Mouse (Mus musculus): ENCODE results near the gene Il4ra.
A peak's percentile ranks its signal among the peaks of the same experiment; 100 is the strongest.

The Il4ra gene

GRCm38 (mm10) chr7:125551766-125552709 lies at the start of gene Il4ra:
TSS of gene Il4ra (plus strand) at chr7:125552120.
- DNase-seq, result peak; percentile 35

DNA sequence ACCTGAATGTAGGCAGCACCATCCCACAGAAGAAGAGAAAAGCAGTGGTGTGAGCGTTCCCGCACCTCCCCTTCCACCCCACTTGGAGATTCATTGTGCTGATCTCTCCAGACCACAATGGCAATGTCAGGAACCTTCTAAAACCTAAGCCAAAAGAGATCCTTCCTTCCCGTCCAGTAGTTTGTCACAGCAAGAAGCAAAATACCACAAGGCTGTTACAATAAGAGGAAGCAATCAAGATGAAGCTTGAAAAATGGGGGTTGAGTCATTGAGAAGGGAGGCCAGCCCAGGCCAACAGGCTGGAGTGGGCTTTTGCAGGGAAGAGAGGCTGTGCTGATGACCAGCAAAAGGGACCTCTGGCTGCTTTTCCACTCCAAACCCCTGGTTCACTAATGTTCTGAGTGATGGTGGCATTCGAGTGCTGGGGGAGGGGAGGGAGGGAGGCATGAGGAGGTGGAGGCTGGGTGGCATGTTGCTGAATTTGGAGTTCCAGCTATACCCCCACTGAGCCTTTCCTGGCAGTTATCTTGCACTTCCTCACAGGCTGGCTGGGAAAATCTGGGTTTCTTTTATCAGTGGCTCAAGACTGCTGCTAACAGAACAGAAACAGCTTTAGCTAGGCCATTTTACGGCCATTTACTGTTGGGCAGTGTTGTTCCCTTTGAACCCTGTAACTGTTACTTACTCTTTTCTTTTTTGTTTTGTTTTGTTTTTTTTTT lies 48.4 kb upstream of the Il4ra start:
- no peak for DNase-seq

- DNase-seq, result no peak
Observed at GRCm38 (mm10) chr7:125504618-125505017, 47.3 kb upstream of the Il4ra start.

DNA sequence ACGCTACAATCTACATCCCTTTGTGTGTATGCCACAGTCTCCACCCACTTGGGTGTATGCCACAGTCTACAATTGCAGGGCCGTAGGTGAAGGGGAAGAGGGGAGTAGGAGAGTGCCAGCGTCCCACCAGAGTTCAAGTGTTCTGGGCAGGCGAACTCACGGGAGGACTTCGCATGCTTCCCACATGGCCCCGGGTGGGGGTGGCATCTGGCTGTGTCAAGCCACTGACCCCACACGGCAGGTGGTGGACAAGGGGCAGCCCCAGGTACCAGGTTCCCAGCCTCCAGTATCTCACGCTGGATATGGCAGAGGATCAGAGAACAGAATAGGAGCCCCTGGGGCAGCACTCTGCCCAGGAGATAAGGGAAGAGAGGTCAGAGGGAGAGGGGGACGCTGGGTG lies 46.4 kb upstream of the Il4ra start:
- no peak for DNase-seq

GRCm38 (mm10) chr7:125507279-125507678 lies 44.6 kb upstream of the Il4ra start:
- DNase-seq, result no peak

DNA sequence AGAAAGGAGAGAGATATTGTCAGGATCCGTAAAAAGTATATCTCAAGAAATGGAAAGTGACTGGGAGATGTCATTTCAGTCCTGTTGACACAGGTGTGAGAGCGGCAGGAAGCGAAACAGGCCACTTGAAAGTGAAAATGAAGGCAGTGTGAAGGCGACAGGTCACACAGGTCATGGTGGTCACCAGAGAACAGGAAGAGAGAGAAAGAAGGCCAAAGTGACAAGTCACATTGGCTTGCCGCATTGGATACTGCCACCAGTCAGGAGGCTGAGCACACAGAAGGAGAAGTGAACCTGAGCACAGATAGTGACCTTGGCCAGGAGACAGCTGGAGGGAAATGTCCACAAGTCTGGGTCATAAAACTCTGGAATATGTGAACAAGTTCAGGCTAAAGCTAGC lies 40.5 kb upstream of the Il4ra start:
- no peak for DNase-seq

DNA sequence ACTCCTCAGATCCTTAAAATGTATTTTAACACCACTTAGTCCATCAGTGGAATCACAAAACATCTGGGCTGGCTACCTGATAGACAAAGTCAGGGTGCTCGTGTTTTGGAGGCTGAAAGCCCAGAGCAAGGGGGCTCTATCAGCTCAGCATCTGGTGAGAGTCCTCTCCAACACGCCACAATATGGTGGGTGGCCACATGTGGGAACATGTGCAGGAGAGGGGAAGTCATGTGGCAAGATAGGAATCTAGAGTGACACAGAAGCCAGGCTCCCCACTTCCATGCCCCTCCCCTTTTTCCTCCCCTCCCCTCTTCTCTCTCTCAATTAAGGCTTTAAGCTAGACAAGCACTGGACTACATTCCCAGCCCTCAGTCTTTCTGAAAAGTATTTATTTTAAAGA lies 40.1 kb upstream of the Il4ra start:
- no peak for DNase-seq

DNA sequence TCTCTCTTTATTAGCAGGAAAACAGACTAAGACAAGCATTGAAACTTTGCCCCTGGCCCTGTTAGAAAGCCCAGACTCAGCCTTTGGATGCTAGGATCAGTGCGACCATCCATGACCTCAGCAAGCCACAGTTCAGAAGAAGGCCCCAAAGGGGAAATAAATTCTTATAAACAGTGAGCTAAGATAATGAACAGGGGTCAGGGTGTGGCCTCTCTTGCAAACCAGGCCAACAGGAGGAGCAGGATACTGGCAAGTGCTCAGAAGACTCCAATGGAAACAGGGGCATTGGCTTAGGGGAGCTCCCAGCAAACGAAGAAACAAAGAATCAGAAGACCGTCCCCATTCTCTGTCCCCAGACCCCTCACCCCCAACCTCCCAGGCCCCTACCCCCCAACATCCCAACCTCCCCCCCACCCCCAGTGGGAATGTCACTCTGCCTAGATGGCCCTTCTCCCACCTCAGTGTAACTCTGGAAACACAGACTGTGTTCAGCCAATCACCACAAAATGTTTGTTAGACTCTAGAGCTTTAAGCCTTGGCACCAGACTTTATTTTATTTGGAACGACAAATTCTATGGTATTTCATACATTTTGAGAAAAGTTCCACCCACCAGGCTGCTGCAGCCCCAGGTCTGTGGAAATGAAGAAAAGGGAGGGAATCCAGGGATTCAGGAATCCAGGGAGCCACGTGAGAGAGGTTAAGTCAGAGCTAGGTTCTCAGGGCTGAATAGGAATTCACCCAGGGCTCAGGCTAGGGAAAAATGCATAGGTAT lies 36.7 kb upstream of the Il4ra start:
- no peak for DNase-seq

GRCm38 (mm10) chr7:125516723-125517122 lies 35.2 kb upstream of the Il4ra start:
- DNase-seq, result no peak

DNA sequence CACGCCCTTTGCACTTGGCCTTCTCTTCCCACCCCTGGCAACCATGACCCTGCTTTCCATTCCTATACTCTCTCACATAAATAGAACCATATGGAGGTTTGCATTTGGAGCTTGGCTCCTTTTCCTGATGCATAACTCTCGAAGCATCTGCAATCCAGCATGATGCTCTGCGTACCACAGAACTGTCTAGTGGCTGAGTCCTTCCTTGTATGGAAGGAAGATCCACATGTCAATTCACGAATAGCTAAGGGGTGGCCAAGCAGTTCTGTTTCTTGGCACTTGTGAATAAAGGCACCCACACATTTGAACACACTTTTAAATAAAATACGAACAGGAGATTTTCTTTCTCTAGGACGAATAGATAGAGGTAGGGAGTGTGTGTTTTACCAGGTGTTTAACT lies 34.5 kb upstream of the Il4ra start:
- no peak for DNase-seq

DNA sequence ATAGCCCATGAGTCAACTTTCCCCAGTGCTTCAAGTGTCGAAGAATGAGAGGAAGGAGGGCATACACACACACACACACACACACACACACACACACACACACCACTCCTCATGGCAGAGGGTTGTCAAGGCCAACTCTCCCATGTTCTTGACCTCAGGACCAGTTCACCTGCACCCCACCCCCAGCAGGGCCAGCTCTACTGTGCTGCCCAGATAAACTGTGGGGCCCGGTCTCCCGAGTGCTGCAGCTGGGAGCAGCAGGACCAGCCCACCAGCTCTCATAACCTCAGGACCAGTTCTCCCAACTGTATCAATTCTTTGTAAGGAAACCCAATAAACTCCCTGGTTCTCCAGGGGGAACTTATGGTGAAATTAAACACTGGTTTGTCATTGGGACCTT lies 32.2 kb upstream of the Il4ra start:
- no peak for DNase-seq

GRCm38 (mm10) chr7:125523051-125523450 lies 28.9 kb upstream of the Il4ra start:
- DNase-seq, result no peak

GRCm38 (mm10) chr7:125527186-125527585 lies 24.7 kb upstream of the Il4ra start:
- no peak for DNase-seq

GRCm38 (mm10) chr7:125527901-125528580 lies 23.9 kb upstream of the Il4ra start:
- no peak for DNase-seq

DNA sequence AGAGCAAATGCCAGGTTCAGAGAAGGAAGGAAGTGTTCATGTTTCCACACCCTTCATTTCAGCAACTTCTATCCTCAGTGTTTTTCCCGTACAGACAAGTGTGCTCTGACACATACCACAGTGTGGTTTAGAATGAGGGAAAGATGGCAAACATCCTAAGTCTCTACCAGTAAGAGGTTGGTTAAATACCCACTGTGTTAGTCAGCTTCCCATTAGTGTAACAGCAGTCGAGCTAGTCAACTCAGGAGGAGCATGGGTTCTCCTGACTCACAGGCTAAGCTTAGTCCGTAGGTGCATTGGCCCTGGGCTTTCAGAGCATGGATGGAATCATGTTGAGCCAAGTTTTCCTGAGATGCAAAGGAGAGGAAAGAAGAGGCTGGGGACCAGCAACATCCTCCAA lies 12.6 kb upstream of the Il4ra start:
- DNase-seq, result no peak

DNA sequence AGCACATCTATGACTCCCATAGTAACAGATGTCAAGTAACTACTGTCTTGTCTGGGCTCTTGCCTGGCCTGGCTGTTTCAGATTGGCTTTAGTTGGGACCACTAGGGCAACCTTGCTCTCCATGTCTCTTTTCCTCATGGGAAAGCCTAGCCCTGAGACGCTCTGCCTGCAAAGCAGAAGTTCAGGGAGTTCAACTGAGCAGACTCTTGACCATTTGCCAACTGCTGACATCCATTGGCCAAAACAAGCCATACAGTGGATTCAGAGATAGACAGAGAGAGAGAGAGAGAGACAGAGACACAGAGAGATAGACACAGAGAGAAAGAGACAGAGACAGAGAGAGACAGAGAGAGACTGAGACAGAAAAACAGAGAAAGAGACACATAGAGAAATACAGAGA lies 10.9 kb upstream of the Il4ra start:
- DNase-seq, result no peak

DNA sequence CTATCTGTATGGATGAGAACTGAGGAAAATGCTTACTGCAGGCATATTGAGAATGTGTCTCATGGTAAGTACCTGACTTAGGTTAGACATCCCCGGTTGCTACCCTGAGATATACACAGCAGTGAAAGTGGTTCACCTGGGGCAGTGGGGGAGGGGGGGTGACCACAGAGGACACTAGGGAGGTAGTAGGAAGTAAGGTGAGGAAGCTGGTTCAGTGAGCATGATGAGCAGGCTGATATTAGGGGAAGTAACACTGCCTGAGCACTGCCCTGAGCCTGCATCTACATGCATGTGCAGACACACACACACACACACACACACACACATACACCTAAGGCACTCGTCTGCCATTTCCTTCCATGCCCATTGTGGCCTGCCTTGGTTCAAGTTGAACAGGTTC lies 10.1 kb upstream of the Il4ra start:
- DNase-seq, result no peak

- no peak for DNase-seq
Observed at GRCm38 (mm10) chr7:125542335-125543050, 9.4 kb upstream of the Il4ra start.

GRCm38 (mm10) chr7:125543497-125543896 lies 8.4 kb upstream of the Il4ra start:
- no peak for DNase-seq

- DNase-seq, result no peak
Observed at GRCm38 (mm10) chr7:125545331-125545730, 6.6 kb upstream of the Il4ra start.

- DNase-seq, result no peak
Observed at GRCm38 (mm10) chr7:125546727-125547126, 5.2 kb upstream of the Il4ra start.

DNA sequence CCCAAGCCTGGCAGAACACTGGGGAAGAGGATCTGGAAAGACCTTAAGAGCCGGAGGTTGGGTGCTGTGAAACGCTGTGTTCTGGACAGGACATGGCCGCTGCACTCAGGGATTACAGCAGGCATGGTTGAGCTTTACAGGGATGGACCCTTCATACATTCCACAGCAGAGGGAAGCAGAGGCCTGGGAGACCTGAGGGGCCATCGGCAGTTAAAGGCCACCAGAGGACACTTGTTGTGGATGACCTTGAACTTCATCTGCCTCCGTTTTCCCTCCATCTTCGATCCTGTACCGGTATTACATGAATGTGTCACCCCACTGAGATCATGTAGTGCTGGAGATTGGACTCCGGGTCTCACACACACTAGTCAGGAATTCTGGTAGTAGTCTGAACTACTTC lies 2.0 kb upstream of the Il4ra start:
- DNase-seq, result no peak

All from cerebellum, adult 8-10 months (tissue).